Mouse (Mus musculus) kidney, embryonic 15.5 days (tissue): ENCODE data around the gene Mill2. TPM values are rescaled to one million over a fixed set of nuclear protein-coding genes. Genes with fewer than 3 reads are reported as not detected.
"Not testable (repeated sequence)": the region's sequence is repeated elsewhere in the genome, so short reads cannot be mapped to it uniquely, and the experiment has no call there.

Experiments used
- ATAC-seq: fragments of 200-750 bp; cut with Nextera tagmentation; replicated peaks from 2 replicates; pipeline ENCODE4 v1.8.0; 2017; ENCODE audit warnings: moderate TSS enrichment; ENCODE audit not compliant: low FRiP score
- H3K27ac ChIP-seq: fragments of 300-500 bp; sonication (generic); 2 replicates; pipeline ENCODE4 v1.5.1; 2015; ENCODE audit warnings: mild to moderate bottlenecking, inconsistent platforms
- H3K27me3 ChIP-seq: fragments of 300-500 bp; sonication (generic); 2 replicates; pipeline ENCODE4 v1.6.1; 2015; ENCODE audit warnings: inconsistent platforms
- H3K36me3 ChIP-seq: fragments of 300-500 bp; sonication (generic); 2 replicates; pipeline ENCODE4 v1.6.1; 2015; ENCODE audit warnings: inconsistent platforms
- H3K4me1 ChIP-seq: fragments of 300-500 bp; sonication (generic); 2 replicates; pipeline ENCODE4 v1.6.1; 2015; ENCODE audit warnings: inconsistent platforms
- H3K4me2 ChIP-seq: fragments of 300-500 bp; sonication (generic); 2 replicates; pipeline ENCODE4 v1.6.1; 2015; ENCODE audit warnings: moderate library complexity, mild to moderate bottlenecking, inconsistent platforms
- H3K4me3 ChIP-seq: fragments of 300-500 bp; sonication (generic); replicated peaks from 2 replicates; pipeline ENCODE4 v1.5.1; 2015; ENCODE audit warnings: mild to moderate bottlenecking, inconsistent platforms
- H3K9ac ChIP-seq: fragments of 300-500 bp; sonication (generic); 2 replicates; pipeline ENCODE4 v1.6.1; 2015; ENCODE audit warnings: mild to moderate bottlenecking, inconsistent platforms
- H3K9me3 ChIP-seq: fragments of 300-500 bp; sonication (generic); replicated peaks from 2 replicates; pipeline ENCODE4 v1.6.1; 2016; ENCODE audit warnings: inconsistent platforms
- WGBS: fragments of 180-500 bp; shearing (Covaris S2); methylation state at CpG from one replicate; pipeline ENCODE4 v1.1.7; 2015; ENCODE audit warnings: mixed read lengths; 5-methylcytosine and 5-hydroxymethylcytosine counted together
- polyA plus RNA-seq: library from polyadenylated mRNA; unstranded; fragments of >200 nt; fragmentation: Nextera tagmentation; extraction: Ambion mirVana; gene quantifications from 2 replicates; pipeline ENCODE4 v1.2.1, GENCODE M21; 2015

Gene Mill2
- polyA plus RNA-seq, 1 experiment from 2014 or later = 1.2 TPM

GRCm38 (mm10) chr7:18841174-18841567 is 1.4 kb downstream of the Mill2 start:
- H3K36me3 ChIP-seq = no peaks in the 10 kb centered on the region
- no peaks in the 10 kb centered on the region for H3K9me3 ChIP-seq
- 88% methylated on average over 1 of the region's 1 CpGs for WGBS
- no peak; the same call in 1 of the 2 replicates for ATAC-seq
- H3K4me2 ChIP-seq = peak overlapping the region; percentile 58
- 0 out of 2 replicates have a peak, but pooled peaks cover 3% of the 10 kb centered on the region for H3K4me1 ChIP-seq
- H3K9ac ChIP-seq = no peak overlapping the region
- no peaks in the 10 kb centered on the region for H3K27me3 ChIP-seq
- H3K4me3 ChIP-seq = peak overlapping the region; percentile 28
- peak overlapping the region; percentile 70; the same call in 1 of the 2 replicates for H3K27ac ChIP-seq

- no peak for ATAC-seq
- Histone ChIP-seq H3K9ac (no peak overlapping the region), H3K27me3 (no peaks in the 10 kb centered on the region), H3K4me3 (no peak overlapping the region), H3K27ac (no peak overlapping the region), H3K4me1 (0 out of 2 replicates have a peak, but pooled peaks cover 3% of the 10 kb centered on the region), H3K9me3 (no peaks in the 10 kb centered on the region), H3K4me2 (no peak overlapping the region), H3K36me3 (no peaks in the 10 kb centered on the region)
- WGBS = 24% methylated on average over 5 of the region's 5 CpGs
These were observed 5.0 kb downstream of the Mill2 start for GRCm38 (mm10) chr7:18844811-18845210.

GRCm38 (mm10) chr7:18848395-18848794 is 8.6 kb downstream of the Mill2 start:
- Histone ChIP-seq H3K4me2 (no peak overlapping the region), H3K4me1 (no peaks in the 10 kb centered on the region), H3K9me3 (no peaks in the 10 kb centered on the region), H3K4me3 (no peak overlapping the region), H3K27me3 (no peaks in the 10 kb centered on the region), H3K27ac (no peak overlapping the region), H3K9ac (no peak overlapping the region), H3K36me3 (no peaks in the 10 kb centered on the region)
- ATAC-seq = no peak
- WGBS = 94% methylated on average over 1 of the region's 1 CpGs

- Histone ChIP-seq H3K4me2 (no peak overlapping the region), H3K4me3 (no peak overlapping the region), H3K4me1 (no peaks in the 10 kb centered on the region), H3K27ac (peak overlapping the region; percentile 54), H3K36me3 (no peaks in the 10 kb centered on the region), H3K9me3 (no peaks in the 10 kb centered on the region), H3K9ac (no peak overlapping the region), H3K27me3 (no peaks in the 10 kb centered on the region)
- no peak for ATAC-seq
- WGBS = 75% methylated on average over 5 of the region's 5 CpGs
These were observed 18.6 kb downstream of the Mill2 start for GRCm38 (mm10) chr7:18858310-18858916.

GRCm38 (mm10) chr7:18862801-18863200 is 23.0 kb downstream of the Mill2 start:
- Histone ChIP-seq H3K36me3 (no peaks in the 10 kb centered on the region), H3K9ac (no peak overlapping the region), H3K27me3 (no peaks in the 10 kb centered on the region), H3K4me1 (no peaks in the 10 kb centered on the region), H3K9me3 (no peaks in the 10 kb centered on the region; the same call in 1 of the 2 replicates), H3K4me2 (no peak overlapping the region), H3K27ac (no peak overlapping the region), H3K4me3 (no peak overlapping the region)
- 89% methylated on average over 6 of the region's 6 CpGs for WGBS
- ATAC-seq = no peak

- no peaks in the 10 kb centered on the region for H3K36me3 ChIP-seq
- WGBS = 81% methylated on average over 2 of the region's 2 CpGs
- H3K9me3 ChIP-seq = peaks cover 2% of the 10 kb centered on the region; the same call in 1 of the 2 replicates
- H3K4me1 ChIP-seq = peaks cover 8% of the 10 kb centered on the region
- no peak overlapping the region for H3K4me2 ChIP-seq
- no peak overlapping the region for H3K4me3 ChIP-seq
- no peak overlapping the region for H3K27ac ChIP-seq
- ATAC-seq = no peak
- no peaks in the 10 kb centered on the region; the same call in 1 of the 2 replicates for H3K27me3 ChIP-seq
- no peak overlapping the region for H3K9ac ChIP-seq
These were observed 28.7 kb downstream of the Mill2 start for GRCm38 (mm10) chr7:18868491-18868890.

GRCm38 (mm10) chr7:18871031-18871430 is 31.3 kb downstream of the Mill2 start, which contains the start of gene Pglyrp1:
Gene Pglyrp1 (plus strand): TSS chr7:18871331.
- not testable (repeated sequence) for H3K36me3 ChIP-seq, H3K4me3 ChIP-seq, H3K9ac ChIP-seq, ATAC-seq, H3K4me1 ChIP-seq, H3K27ac ChIP-seq, H3K9me3 ChIP-seq, H3K27me3 ChIP-seq
- peak within 1 kb of the TSS; percentile 75 for H3K4me2 ChIP-seq
- WGBS = 86% methylated on average over 1 of the region's 8 CpGs

- Histone ChIP-seq H3K27ac (no peak overlapping the region), H3K9me3 (peaks cover 2% of the 10 kb centered on the region; the same call in 1 of the 2 replicates), H3K4me2 (peak overlapping the region; percentile 75), H3K4me1 (peaks cover 8% of the 10 kb centered on the region), H3K4me3 (peak overlapping the region; percentile 43), H3K27me3 (no peaks in the 10 kb centered on the region; the same call in 1 of the 2 replicates), H3K9ac (0 out of 2 replicates have a peak overlapping the region, but pooled peaks have one; percentile 23), H3K36me3 (no peaks in the 10 kb centered on the region)
- WGBS = 24% methylated on average over 13 of the region's 14 CpGs
- peak; percentile 47; the same call in 1 of the 2 replicates for ATAC-seq
These were observed 32.4 kb downstream of the Mill2 start for GRCm38 (mm10) chr7:18872014-18872802.

- peak overlapping the region; percentile 75 for H3K4me2 ChIP-seq
- no peaks in the 10 kb centered on the region for H3K36me3 ChIP-seq
- 3% methylated on average over 7 of the region's 7 CpGs for WGBS
- H3K27ac ChIP-seq = no peak overlapping the region
- peaks cover 8% of the 10 kb centered on the region for H3K4me1 ChIP-seq
- H3K9ac ChIP-seq = 0 out of 2 replicates have a peak overlapping the region, but pooled peaks have one; percentile 23
- H3K27me3 ChIP-seq = no peaks in the 10 kb centered on the region; the same call in 1 of the 2 replicates
- ATAC-seq = peak; percentile 57; the same call in 1 of the 2 replicates
- peak overlapping the region; percentile 43 for H3K4me3 ChIP-seq
- H3K9me3 ChIP-seq = peaks cover 2% of the 10 kb centered on the region; the same call in 1 of the 2 replicates
These were observed 33.0 kb downstream of the Mill2 start for GRCm38 (mm10) chr7:18872816-18873215.

GRCm38 (mm10) chr7:18873253-18873652 is 33.5 kb downstream of the Mill2 start:
- under 1% methylated on average over 10 of the region's 10 CpGs for WGBS
- no peak overlapping the region; the same call in 1 of the 2 replicates for H3K9ac ChIP-seq
- no peak overlapping the region for H3K27ac ChIP-seq

GRCm38 (mm10) chr7:18875372-18875771 is 35.6 kb downstream of the Mill2 start:
- H3K27ac ChIP-seq = no peak overlapping the region
- WGBS = 80% methylated on average over 5 of the region's 5 CpGs
- ATAC-seq = no peak
- H3K4me3 ChIP-seq = no peak overlapping the region
- H3K27me3 ChIP-seq = no peaks in the 10 kb centered on the region; the same call in 1 of the 2 replicates
- peaks cover 8% of the 10 kb centered on the region for H3K4me1 ChIP-seq
- no peak overlapping the region for H3K4me2 ChIP-seq
- no peaks in the 10 kb centered on the region for H3K9me3 ChIP-seq
- no peaks in the 10 kb centered on the region for H3K36me3 ChIP-seq
- H3K9ac ChIP-seq = no peak overlapping the region

More at GRCm38 (mm10) chr7:18873253-18873652, 33.5 kb downstream of the Mill2 start:
- Histone ChIP-seq H3K27me3 (no peaks in the 10 kb centered on the region; the same call in 1 of the 2 replicates), H3K9me3 (0 out of 2 replicates have a peak, but pooled peaks cover 2% of the 10 kb centered on the region), H3K36me3 (no peaks in the 10 kb centered on the region), H3K4me1 (peaks cover 8% of the 10 kb centered on the region), H3K4me3 (peak overlapping the region; percentile 43), H3K4me2 (peak overlapping the region; percentile 75)
- ATAC-seq = peak; percentile 84

- no peak for ATAC-seq
- Histone ChIP-seq H3K27me3 (no peaks in the 10 kb centered on the region), H3K9me3 (no peaks in the 10 kb centered on the region), H3K4me3 (no peak overlapping the region), H3K27ac (no peak overlapping the region), H3K36me3 (no peaks in the 10 kb centered on the region), H3K4me2 (no peak overlapping the region), H3K9ac (no peak overlapping the region), H3K4me1 (0 out of 2 replicates have a peak, but pooled peaks cover 2% of the 10 kb centered on the region)
- WGBS = 72% methylated on average over 7 of the region's 7 CpGs
These were observed 38.9 kb downstream of the Mill2 start for GRCm38 (mm10) chr7:18878691-18879090.
